Mouse (Mus musculus): Measurements from ENCODE around the gene Lrp8. TPM values are rescaled to one million over a fixed set of nuclear protein-coding genes. Genes with fewer than 3 reads are reported as not detected.

The Lrp8 gene
- polyA plus RNA-seq, 1 experiment = 45.6 TPM

DNA sequence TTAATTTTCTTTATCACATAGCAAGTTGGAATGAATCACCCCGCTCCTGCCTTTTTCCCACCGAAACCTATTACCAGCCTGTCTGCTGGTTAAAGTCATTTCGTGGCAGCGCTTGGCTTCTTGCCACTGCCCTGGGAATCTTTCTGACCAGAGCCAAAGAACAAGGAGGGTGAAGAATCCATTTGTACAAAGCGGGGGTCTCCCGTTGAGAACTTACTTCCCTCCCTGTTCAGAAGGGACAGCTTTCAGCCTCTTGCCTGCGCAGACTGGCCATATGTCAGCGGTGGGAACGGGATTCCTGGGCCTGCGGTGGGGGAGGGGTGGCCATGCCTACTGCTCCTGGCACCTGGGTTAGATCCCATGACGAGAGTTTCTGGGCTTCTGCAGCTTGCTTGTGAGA, 21.4 kb downstream of the Lrp8 start:
- Histone ChIP-seq H3K27me3 (ENCODE audit: control insufficient read depth, insufficient read depth, low read length) (no peaks in the 10 kb centered on the region), H3K27ac (ENCODE audit: control insufficient read depth, insufficient read depth, low read length) (no peak overlapping the region), H3K4me1 (replicated peaks; ENCODE audit: control insufficient read depth, insufficient read depth, low read length) (peaks cover 3% of the 10 kb centered on the region), H3K36me3 (ENCODE audit: control insufficient read depth, insufficient read depth, low read length) (no peaks in the 10 kb centered on the region), H3K4me3 (ENCODE audit: control insufficient read depth, insufficient read depth, low read length) (no peak overlapping the region)
- 94% methylated on average over 11 of the region's 11 CpGs for WGBS
- no peak for DNase-seq
- TF ChIP-seq CTCF (IDR thresholded peaks at IDR 0.05; ENCODE audit: borderline replicate concordance, control insufficient read depth, extremely low read depth, insufficient read depth, low read length, poor library complexity) = no peak
- TF ChIP-seq POLR2A (IDR thresholded peaks at IDR 0.05; ENCODE audit: control insufficient read depth, extremely low read depth, insufficient read depth, low read length, poor library complexity) = no peak

- Histone ChIP-seq H3K27ac (ENCODE audit: control insufficient read depth, insufficient read depth, low read length) (no peak overlapping the region), H3K36me3 (ENCODE audit: control insufficient read depth, insufficient read depth, low read length) (no peaks in the 10 kb centered on the region), H3K4me1 (replicated peaks; ENCODE audit: control insufficient read depth, insufficient read depth, low read length) (peaks cover 17% of the 10 kb centered on the region), H3K27me3 (ENCODE audit: control insufficient read depth, insufficient read depth, low read length) (no peaks in the 10 kb centered on the region), H3K4me3 (ENCODE audit: control insufficient read depth, insufficient read depth, low read length) (no peak overlapping the region)
- TF ChIP-seq CTCF (IDR thresholded peaks at IDR 0.05; ENCODE audit: borderline replicate concordance, control insufficient read depth, extremely low read depth, insufficient read depth, low read length, poor library complexity) = no peak
- TF ChIP-seq POLR2A (IDR thresholded peaks at IDR 0.05; ENCODE audit: control insufficient read depth, extremely low read depth, insufficient read depth, low read length, poor library complexity) = 0 out of 2 replicates have a peak, but pooled peaks have one; percentile 18
- peak; percentile 19 for DNase-seq
- 33% methylated on average over 10 of the region's 10 CpGs for WGBS
These were observed 26.7 kb downstream of the Lrp8 start for GRCm38 (mm10) chr4:107828727-107829218.

DNA sequence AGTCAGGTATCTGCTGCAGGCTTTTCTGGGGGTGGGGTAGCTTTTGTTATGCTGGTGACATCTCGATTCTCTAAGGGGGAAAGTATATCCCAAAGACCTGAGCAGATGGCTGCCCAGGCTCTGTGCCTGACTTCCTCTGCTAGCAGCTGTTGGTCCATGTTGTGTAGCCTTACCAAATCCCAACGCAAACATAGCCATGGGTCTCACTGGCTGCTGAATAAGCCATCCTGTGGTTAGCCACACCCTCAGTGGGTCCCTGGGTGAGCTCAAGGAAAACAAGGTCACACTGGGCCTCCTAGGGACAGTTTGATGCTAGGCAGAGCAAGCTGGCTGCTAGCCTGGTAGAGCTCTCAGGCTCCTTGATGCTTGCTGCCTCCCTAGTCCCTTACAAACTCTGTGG, 27.6 kb downstream of the Lrp8 start:
- 9% methylated on average over 2 of the region's 2 CpGs for WGBS
- TF ChIP-seq POLR2A (IDR thresholded peaks at IDR 0.05; ENCODE audit: control insufficient read depth, extremely low read depth, insufficient read depth, low read length, poor library complexity) (no peak), CTCF (IDR thresholded peaks at IDR 0.05; ENCODE audit: borderline replicate concordance, control insufficient read depth, extremely low read depth, insufficient read depth, low read length, poor library complexity) (no peak)
- Histone ChIP-seq H3K36me3 (ENCODE audit: control insufficient read depth, insufficient read depth, low read length) (no peaks in the 10 kb centered on the region), H3K4me3 (ENCODE audit: control insufficient read depth, insufficient read depth, low read length) (no peak overlapping the region), H3K27ac (ENCODE audit: control insufficient read depth, insufficient read depth, low read length) (no peak overlapping the region), H3K4me1 (replicated peaks; ENCODE audit: control insufficient read depth, insufficient read depth, low read length) (peaks cover 17% of the 10 kb centered on the region), H3K27me3 (ENCODE audit: control insufficient read depth, insufficient read depth, low read length) (no peaks in the 10 kb centered on the region)
- no peak for DNase-seq

- Histone ChIP-seq H3K36me3 (ENCODE audit: control insufficient read depth, insufficient read depth, low read length) (no peaks in the 10 kb centered on the region), H3K27me3 (ENCODE audit: control insufficient read depth, insufficient read depth, low read length) (no peaks in the 10 kb centered on the region), H3K4me3 (ENCODE audit: control insufficient read depth, insufficient read depth, low read length) (no peak overlapping the region), H3K4me1 (replicated peaks; ENCODE audit: control insufficient read depth, insufficient read depth, low read length) (peaks cover 17% of the 10 kb centered on the region), H3K27ac (ENCODE audit: control insufficient read depth, insufficient read depth, low read length) (no peak overlapping the region)
- DNase-seq = no peak
- WGBS = 90% methylated on average over 10 of the region's 10 CpGs
- no peak for TF ChIP-seq POLR2A (IDR thresholded peaks at IDR 0.05; ENCODE audit: control insufficient read depth, extremely low read depth, insufficient read depth, low read length, poor library complexity)
- TF ChIP-seq CTCF (IDR thresholded peaks at IDR 0.05; ENCODE audit: borderline replicate concordance, control insufficient read depth, extremely low read depth, insufficient read depth, low read length, poor library complexity) = no peak
These were observed 28.1 kb downstream of the Lrp8 start for GRCm38 (mm10) chr4:107830189-107830588.

GRCm38 (mm10) chr4:107830821-107831221, 28.8 kb downstream of the Lrp8 start:
- peaks cover 17% of the 10 kb centered on the region for H3K4me1 ChIP-seq (replicated peaks; ENCODE audit: control insufficient read depth, insufficient read depth, low read length)
- 95% methylated on average over 7 of the region's 7 CpGs for WGBS

DNA sequence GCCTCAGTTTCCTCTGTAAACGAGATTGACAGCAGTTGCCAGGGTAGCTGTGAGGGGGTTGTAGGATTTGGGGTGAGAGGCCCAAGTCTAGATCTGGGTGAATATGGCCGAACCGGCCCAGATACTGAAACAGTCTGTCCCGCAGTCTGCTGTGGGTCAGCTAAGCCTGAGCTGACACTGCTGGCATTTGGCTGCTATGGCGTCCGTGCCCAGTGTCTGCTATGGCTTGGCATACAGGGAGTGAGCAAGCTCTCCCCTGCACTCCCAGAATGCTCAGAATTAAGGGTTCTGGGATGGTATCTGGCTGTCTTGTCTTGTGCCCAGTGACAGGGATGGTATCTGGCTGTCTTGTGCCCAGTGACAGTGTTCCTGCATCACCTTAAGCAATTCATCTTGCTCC, 29.6 kb downstream of the Lrp8 start:
- TF ChIP-seq POLR2A (IDR thresholded peaks at IDR 0.05; ENCODE audit: control insufficient read depth, extremely low read depth, insufficient read depth, low read length, poor library complexity) (no peak), CTCF (IDR thresholded peaks at IDR 0.05; ENCODE audit: borderline replicate concordance, control insufficient read depth, extremely low read depth, insufficient read depth, low read length, poor library complexity) (no peak)
- 95% methylated on average over 6 of the region's 6 CpGs for WGBS
- no peak for DNase-seq
- peaks cover 17% of the 10 kb centered on the region for H3K4me1 ChIP-seq (replicated peaks; ENCODE audit: control insufficient read depth, insufficient read depth, low read length)
- no peak overlapping the region for H3K27ac ChIP-seq (ENCODE audit: control insufficient read depth, insufficient read depth, low read length)
- peaks cover 1% of the 10 kb centered on the region; the same call in 1 of the 2 replicates for H3K36me3 ChIP-seq (ENCODE audit: control insufficient read depth, insufficient read depth, low read length)
- no peaks in the 10 kb centered on the region for H3K27me3 ChIP-seq (ENCODE audit: control insufficient read depth, insufficient read depth, low read length)
- H3K4me3 ChIP-seq (ENCODE audit: control insufficient read depth, insufficient read depth, low read length) = no peak overlapping the region

More at GRCm38 (mm10) chr4:107830821-107831221, 28.8 kb downstream of the Lrp8 start:
- no peak overlapping the region for H3K4me3 ChIP-seq (ENCODE audit: control insufficient read depth, insufficient read depth, low read length)
- TF ChIP-seq POLR2A (IDR thresholded peaks at IDR 0.05; ENCODE audit: control insufficient read depth, extremely low read depth, insufficient read depth, low read length, poor library complexity) (no peak), CTCF (IDR thresholded peaks at IDR 0.05; ENCODE audit: borderline replicate concordance, control insufficient read depth, extremely low read depth, insufficient read depth, low read length, poor library complexity) (no peak)
- H3K27ac ChIP-seq (ENCODE audit: control insufficient read depth, insufficient read depth, low read length) = no peak overlapping the region
- H3K27me3 ChIP-seq (ENCODE audit: control insufficient read depth, insufficient read depth, low read length) = no peaks in the 10 kb centered on the region
- DNase-seq = no peak
- no peaks in the 10 kb centered on the region for H3K36me3 ChIP-seq (ENCODE audit: control insufficient read depth, insufficient read depth, low read length)

- H3K4me1 ChIP-seq (replicated peaks; ENCODE audit: control insufficient read depth, insufficient read depth, low read length) = peaks cover 13% of the 10 kb centered on the region
- no peak for TF ChIP-seq POLR2A (IDR thresholded peaks at IDR 0.05; ENCODE audit: control insufficient read depth, extremely low read depth, insufficient read depth, low read length, poor library complexity)
- no peak for TF ChIP-seq CTCF (IDR thresholded peaks at IDR 0.05; ENCODE audit: borderline replicate concordance, control insufficient read depth, extremely low read depth, insufficient read depth, low read length, poor library complexity)
- no peak overlapping the region for H3K27ac ChIP-seq (ENCODE audit: control insufficient read depth, insufficient read depth, low read length)
- no peak for DNase-seq
- H3K27me3 ChIP-seq (ENCODE audit: control insufficient read depth, insufficient read depth, low read length) = no peaks in the 10 kb centered on the region
- H3K36me3 ChIP-seq (ENCODE audit: control insufficient read depth, insufficient read depth, low read length) = peaks cover 7% of the 10 kb centered on the region; the same call in 1 of the 2 replicates
- H3K4me3 ChIP-seq (ENCODE audit: control insufficient read depth, insufficient read depth, low read length) = no peak overlapping the region
- 94% methylated on average over 5 of the region's 5 CpGs for WGBS
These were observed 31.5 kb downstream of the Lrp8 start for GRCm38 (mm10) chr4:107833525-107833924.
